Mouse (Mus musculus) liver, adult 2 months (tissue): ENCODE data around the gene Ptprm. TPM values are rescaled to one million over a fixed set of nuclear protein-coding genes. Genes with fewer than 3 reads are reported as not detected.

ENCODE experiments used
- DNase-seq: peaks from one replicate; pipeline ENCODE4 v3.0.0-alpha.2; 2011; ENCODE audit warnings: low read depth, low spot score; ENCODE audit errors: extremely low read depth
- H3K27ac ChIP-seq: fragments of 200-500 bp; replicated peaks from 2 replicates; pipeline ENCODE4 v1.5.1; 2012; ENCODE audit warnings: low read depth, mild to moderate bottlenecking, control low read depth, inconsistent platforms, low read length; ENCODE audit not compliant: insufficient read depth
- H3K27me3 ChIP-seq: fragments of 200-500 bp; 2 replicates; pipeline ENCODE4 v1.6.1; 2012; ENCODE audit warnings: mild to moderate bottlenecking, moderate library complexity, low read length, inconsistent platforms; ENCODE audit not compliant: control insufficient read depth, insufficient read depth
- H3K36me3 ChIP-seq: fragments of 200-500 bp; 2 replicates; pipeline ENCODE4 v1.6.1; 2012; ENCODE audit warnings: low read length, inconsistent platforms; ENCODE audit not compliant: control insufficient read depth, insufficient read depth
- H3K4me1 ChIP-seq: fragments of 200-500 bp; 2 replicates; pipeline ENCODE4 v1.6.1; 2011; ENCODE audit warnings: low read length; ENCODE audit not compliant: control insufficient read depth, insufficient read depth
- H3K4me3 ChIP-seq: fragments of 200-500 bp; 2 replicates; pipeline ENCODE4 v1.5.1; 2011; ENCODE audit warnings: low read depth, mild to moderate bottlenecking, control low read depth, low read length, moderate library complexity; ENCODE audit not compliant: insufficient read depth
- H3K79me2 ChIP-seq: fragments of 200-500 bp; 2 replicates; pipeline ENCODE4 v1.6.1; 2012; ENCODE audit warnings: inconsistent platforms, mild to moderate bottlenecking, low read length, moderate library complexity; ENCODE audit not compliant: control insufficient read depth, insufficient read depth
- H3K9ac ChIP-seq: fragments of 200-500 bp; 2 replicates; pipeline ENCODE4 v1.6.1; 2012; ENCODE audit warnings: low read depth, mild to moderate bottlenecking, control low read depth, inconsistent platforms, low read length
- CTCF ChIP-seq: fragments of 200-500 bp; IDR thresholded peaks from 2 replicates; pipeline ENCODE4 v1.5.1; 2011; ENCODE audit warnings: low read depth, low read length, control low read depth
- POLR2A ChIP-seq: fragments of 200-500 bp; IDR thresholded peaks from 2 replicates; pipeline ENCODE4 v1.6.1; 2011; ENCODE audit warnings: low read length, control low read depth; ENCODE audit not compliant: insufficient read depth; ENCODE audit errors: extremely low read depth
- WGBS: fragments of 180-500 bp; shearing (Covaris S2); methylation state at CpG from one replicate; pipeline ENCODE4 v1.1.7; 2018; 5-methylcytosine and 5-hydroxymethylcytosine counted together
- polyA plus RNA-seq: library from polyadenylated mRNA; depleted of rRNA; stranded (reverse); fragments of >200 nt; gene quantifications from 2 replicates; pipeline ENCODE4 v1.2.3, GENCODE M21; 2012
- total RNA-seq: library from RNA; depleted of rRNA; stranded (reverse); fragments of >200 nt; gene quantifications from 2 replicates; pipeline ENCODE4 v1.2.3, GENCODE M21; 2014

Ptprm gene
- total and polyA plus RNA-seq, 2 experiments, result 0.78 to 3.3 TPM

DNA sequence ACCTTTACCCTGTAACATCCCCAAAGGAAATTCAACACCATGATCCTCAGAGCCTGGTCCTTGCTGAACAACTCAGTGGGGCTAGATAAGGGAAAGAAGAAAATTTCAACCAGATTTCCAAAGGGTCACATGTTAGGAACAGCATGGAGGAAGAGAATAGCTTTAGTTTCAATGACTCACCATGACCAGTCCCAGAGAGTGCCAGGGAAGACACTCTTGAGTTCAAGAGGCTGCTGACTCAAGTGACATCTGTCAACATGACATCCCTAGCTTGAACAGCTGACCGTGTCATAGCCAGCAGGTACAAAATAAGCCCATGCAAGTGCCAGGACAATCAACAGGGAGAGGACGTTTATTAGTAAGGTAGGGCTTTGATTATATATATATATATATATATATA is 182.9 kb downstream of the Ptprm start:
- Histone ChIP-seq H3K27ac (no peak overlapping the region), H3K36me3 (no peaks in the 10 kb centered on the region), H3K79me2 (no peaks in the 10 kb centered on the region), H3K4me3 (no peak overlapping the region), H3K9ac (no peak overlapping the region), H3K27me3 (no peaks in the 10 kb centered on the region), H3K4me1 (no peaks in the 10 kb centered on the region)
- no peak for TF ChIP-seq POLR2A
- no peak for TF ChIP-seq CTCF
- DNase-seq, result no peak
- WGBS, result 87% methylated on average over 2 of the region's 2 CpGs

DNA sequence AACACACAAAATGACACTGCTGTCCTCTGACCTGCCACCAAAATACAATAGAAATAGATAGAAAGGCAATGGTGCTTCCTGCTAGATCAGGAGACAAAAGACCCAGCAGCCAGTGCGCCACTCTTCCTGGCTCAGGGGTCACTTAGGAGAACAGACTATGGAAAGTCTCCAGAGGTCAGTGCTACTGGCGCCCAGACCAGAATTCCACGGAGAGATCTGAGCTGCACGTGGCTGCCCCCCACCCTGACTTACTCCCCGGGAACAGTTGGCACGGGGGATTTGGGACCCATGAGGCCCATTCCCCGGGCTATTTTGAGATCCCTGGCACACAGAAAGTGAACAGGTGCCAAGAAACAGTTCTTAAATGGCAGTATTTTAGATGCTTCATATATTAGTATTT is 183.6 kb downstream of the Ptprm start:
- Histone ChIP-seq H3K4me3 (no peak overlapping the region), H3K36me3 (no peaks in the 10 kb centered on the region), H3K4me1 (no peaks in the 10 kb centered on the region), H3K9ac (no peak overlapping the region), H3K79me2 (no peaks in the 10 kb centered on the region), H3K27me3 (no peaks in the 10 kb centered on the region), H3K27ac (no peak overlapping the region)
- TF ChIP-seq CTCF (no peak), POLR2A (no peak)
- WGBS, result 75% methylated on average over 7 of the region's 7 CpGs
- no peak for DNase-seq

DNA sequence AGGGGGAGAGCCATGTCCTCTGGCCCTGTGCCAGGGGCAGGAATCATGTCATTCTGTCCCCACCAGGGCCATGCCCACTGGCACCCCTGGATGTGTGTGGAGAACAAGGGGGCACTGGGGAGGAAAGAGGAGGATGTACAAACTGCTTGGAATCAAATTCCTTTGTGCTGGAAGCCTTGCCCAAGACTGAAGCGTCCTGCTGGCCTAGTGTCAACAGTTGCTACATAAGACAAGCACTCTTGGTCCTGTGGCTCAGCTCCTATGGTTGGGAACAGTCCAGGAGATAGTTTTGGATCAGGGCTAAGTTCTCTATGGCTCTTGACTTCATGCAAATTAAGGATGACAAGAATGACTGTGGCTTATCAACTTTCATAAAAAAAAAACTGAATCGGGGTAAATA is 188.4 kb downstream of the Ptprm start:
- no peak overlapping the region for H3K4me3 ChIP-seq
- no peak overlapping the region for H3K27ac ChIP-seq

DNA sequence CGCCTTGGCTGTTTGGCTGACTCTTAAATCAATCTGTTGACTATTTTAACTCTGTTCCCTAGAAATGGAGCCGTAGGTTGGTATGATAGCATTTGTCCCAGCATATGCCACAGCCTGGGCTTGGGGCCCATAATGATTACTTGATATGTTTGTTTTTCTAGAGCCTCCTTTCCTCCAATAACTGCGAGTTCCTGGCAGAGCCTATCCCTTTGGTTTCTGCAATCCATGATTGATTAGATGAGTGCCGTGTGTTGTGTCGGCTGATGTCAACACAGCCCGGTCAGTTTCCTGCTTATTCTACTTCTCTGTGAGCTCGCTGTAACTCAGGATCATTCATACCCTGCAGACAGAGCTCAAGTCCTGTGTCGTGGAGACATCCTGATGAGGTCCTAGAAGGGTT is 194.6 kb downstream of the Ptprm start:
- H3K4me3 ChIP-seq, result no peak overlapping the region
- H3K9ac ChIP-seq, result no peak overlapping the region
- H3K4me1 ChIP-seq, result peaks cover 8% of the 10 kb centered on the region
- H3K36me3 ChIP-seq, result no peaks in the 10 kb centered on the region
- TF ChIP-seq CTCF (no peak), POLR2A (no peak)
- no peaks in the 10 kb centered on the region for H3K27me3 ChIP-seq
- peak; percentile 97 for DNase-seq
- H3K79me2 ChIP-seq, result no peaks in the 10 kb centered on the region
- no peak overlapping the region for H3K27ac ChIP-seq
- WGBS, result 14% methylated on average over 8 of the region's 8 CpGs

More for the DNA sequence above, 188.4 kb downstream of the Ptprm start:
- Histone ChIP-seq H3K9ac (no peak overlapping the region), H3K79me2 (no peaks in the 10 kb centered on the region), H3K27me3 (no peaks in the 10 kb centered on the region), H3K36me3 (no peaks in the 10 kb centered on the region), H3K4me1 (no peaks in the 10 kb centered on the region)
- no peak for DNase-seq
- TF ChIP-seq POLR2A, result no peak
- TF ChIP-seq CTCF, result no peak
- 67% methylated on average over 2 of the region's 2 CpGs for WGBS

DNA sequence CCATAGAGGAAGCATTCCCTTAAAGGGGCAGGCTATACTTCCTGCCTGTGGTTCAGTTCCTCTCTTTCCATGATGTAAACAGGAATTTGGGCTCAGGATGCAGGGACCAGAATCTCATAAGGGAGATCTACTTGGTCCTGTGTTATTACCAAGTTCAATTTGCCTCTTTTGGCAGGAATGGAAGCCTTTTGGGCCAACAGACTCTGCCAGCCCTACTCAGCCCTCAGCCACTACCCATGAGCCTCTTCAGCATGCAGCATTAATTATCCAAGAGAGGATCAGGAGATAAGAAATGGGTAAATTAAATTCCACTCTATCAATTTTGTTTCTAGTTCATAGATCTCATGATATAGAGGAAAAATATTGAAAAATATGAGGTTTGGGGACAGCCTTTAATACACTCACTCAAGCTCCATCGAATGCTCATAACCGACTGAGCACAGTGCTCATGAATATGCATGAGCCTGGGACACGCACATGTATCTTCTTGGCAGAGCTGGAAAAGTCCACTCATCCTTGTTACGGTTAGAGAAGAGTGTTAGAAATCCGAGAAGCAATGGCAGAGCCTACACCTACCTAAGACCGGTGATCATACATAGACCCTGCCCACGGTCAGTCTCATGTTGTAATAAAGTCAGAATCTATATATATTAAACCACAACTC is 197.0 kb downstream of the Ptprm start:
- Histone ChIP-seq H3K79me2 (no peaks in the 10 kb centered on the region), H3K4me3 (no peak overlapping the region), H3K27me3 (no peaks in the 10 kb centered on the region; the same call in 1 of the 2 replicates), H3K4me1 (peaks cover 8% of the 10 kb centered on the region), H3K9ac (no peak overlapping the region), H3K27ac (no peak overlapping the region), H3K36me3 (no peaks in the 10 kb centered on the region)
- no peak for DNase-seq
- TF ChIP-seq POLR2A (no peak), CTCF (no peak)
- WGBS, result 94% methylated on average over 7 of the region's 7 CpGs

DNA sequence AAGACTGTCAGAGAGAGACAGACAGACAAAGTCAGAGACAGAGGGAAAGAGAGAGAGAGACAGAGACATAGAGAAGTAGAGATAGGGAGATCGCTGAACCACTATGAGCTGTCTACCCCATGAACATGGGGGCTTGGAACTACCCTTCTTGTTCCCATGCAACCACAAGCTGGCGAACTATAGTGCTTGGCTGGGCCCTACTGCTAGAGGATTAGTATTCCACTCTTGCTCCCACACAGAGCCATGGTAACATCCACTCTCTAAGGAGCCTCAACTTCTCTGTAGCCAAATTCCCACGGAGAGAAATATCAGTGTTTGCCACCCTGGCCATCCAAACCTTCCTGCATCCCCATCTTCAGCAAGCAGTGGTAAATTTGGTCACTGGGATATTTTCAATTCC is 202.0 kb downstream of the Ptprm start:
- no peak overlapping the region for H3K4me3 ChIP-seq
- 88% methylated on average over 3 of the region's 3 CpGs for WGBS
- no peaks in the 10 kb centered on the region for H3K36me3 ChIP-seq
- H3K4me1 ChIP-seq, result no peaks in the 10 kb centered on the region
- peaks cover 3% of the 10 kb centered on the region; the same call in 1 of the 2 replicates for H3K27me3 ChIP-seq
- no peaks in the 10 kb centered on the region for H3K79me2 ChIP-seq
- TF ChIP-seq POLR2A (no peak), CTCF (no peak)
- DNase-seq, result no peak
- no peak overlapping the region for H3K27ac ChIP-seq
- H3K9ac ChIP-seq, result no peak overlapping the region
